Comparison of ENCODE assay signal across 8 mouse cellular contexts in genomic region chr19:27364521-27364931, GRCm38 (mm10). TPM values are rescaled to one million over a fixed set of nuclear protein-coding genes. Genes with fewer than 3 reads are reported as not detected.
DNase-seq lines count a peak whose midpoint lies in the region; ATAC-seq and TF ChIP-seq lines count a peak whose summit lies in the region.

No protein-coding gene starts in this region.

- no peak for ATAC-seq in embryonic facial prominence, embryonic 15.5 days (ENCODE audit: insufficient number of reproducible peaks, low FRiP score, low TSS enrichment, low read depth)
- ATAC-seq in heart, postnatal 0 days (ENCODE audit: insufficient read depth, low read depth) = peak; percentile 71
- ATAC-seq in midbrain, embryonic 11.5 days (ENCODE audit: low FRiP score) = peak; percentile 92

- H3K9ac ChIP-seq in embryonic facial prominence, embryonic 15.5 days = no peak overlapping the region
- no peak overlapping the region for H3K9ac ChIP-seq in heart, postnatal 0 days (replicated peaks; ENCODE audit: low read depth, low read length)
- no peak overlapping the region; the same call in 1 of the 2 replicates for H3K9ac ChIP-seq in midbrain, embryonic 11.5 days (ENCODE audit: low read length)

- peaks cover 3% of the 10 kb centered on the region; the same call in 1 of the 2 replicates for H3K27me3 ChIP-seq in embryonic facial prominence, embryonic 15.5 days
- no peaks in the 10 kb centered on the region for H3K27me3 ChIP-seq in heart, postnatal 0 days (ENCODE audit: control insufficient read depth, insufficient read depth, low read length)
- H3K27me3 ChIP-seq in midbrain, embryonic 11.5 days (ENCODE audit: control insufficient read depth, insufficient read depth, low read length) = no peaks in the 10 kb centered on the region

- no peak for TF ChIP-seq EP300 in heart, postnatal 0 days (IDR thresholded peaks at IDR 0.05; ENCODE audit: low read depth)

- no peak overlapping the region for H3K4me3 ChIP-seq in embryonic facial prominence, embryonic 15.5 days (replicated peaks)
- H3K4me3 ChIP-seq in heart, postnatal 0 days (ENCODE audit: low read depth, low read length) = peak overlapping the region; percentile 31
- no peak overlapping the region for H3K4me3 ChIP-seq in midbrain, embryonic 11.5 days (ENCODE audit: low read depth, low read length)

- no peak for TF ChIP-seq CTCF in heart, postnatal 0 days (IDR thresholded peaks at IDR 0.05; ENCODE audit: low read depth)

- no peaks in the 10 kb centered on the region for H3K4me1 ChIP-seq in embryonic facial prominence, embryonic 15.5 days
- no peaks in the 10 kb centered on the region for H3K4me1 ChIP-seq in heart, postnatal 0 days (ENCODE audit: control insufficient read depth, insufficient read depth)
- peaks cover 11% of the 10 kb centered on the region for H3K4me1 ChIP-seq in midbrain, embryonic 11.5 days (ENCODE audit: control insufficient read depth, insufficient read depth, low read length)

- WGBS in embryonic facial prominence, embryonic 15.5 days = 15% methylated on average over 8 of the region's 8 CpGs
- 13% methylated on average over 8 of the region's 8 CpGs for WGBS in heart, postnatal 0 days
- WGBS in midbrain, embryonic 11.5 days = 19% methylated on average over 8 of the region's 8 CpGs

- no peaks in the 10 kb centered on the region for H3K36me3 ChIP-seq in embryonic facial prominence, embryonic 15.5 days
- H3K36me3 ChIP-seq in heart, postnatal 0 days (replicated peaks; ENCODE audit: control insufficient read depth, insufficient read depth, low read length) = no peaks in the 10 kb centered on the region
- H3K36me3 ChIP-seq in midbrain, embryonic 11.5 days (ENCODE audit: control insufficient read depth, insufficient read depth, low read length) = no peaks in the 10 kb centered on the region

- H3K4me2 ChIP-seq in embryonic facial prominence, embryonic 15.5 days (replicated peaks) = peak overlapping the region; percentile 6; the same call in 1 of the 2 replicates
- peak overlapping the region; percentile 55 for H3K4me2 ChIP-seq in heart, postnatal 0 days (ENCODE audit: low read depth, low read length)
- H3K4me2 ChIP-seq in midbrain, embryonic 11.5 days = peak overlapping the region; percentile 27

- no peaks in the 10 kb centered on the region for H3K9me3 ChIP-seq in embryonic facial prominence, embryonic 15.5 days (replicated peaks)
- 0 out of 2 replicates have a peak, but pooled peaks cover 4% of the 10 kb centered on the region for H3K9me3 ChIP-seq in heart, postnatal 0 days (replicated peaks; ENCODE audit: control insufficient read depth, low read length)
- no peaks in the 10 kb centered on the region for H3K9me3 ChIP-seq in midbrain, embryonic 11.5 days (ENCODE audit: control insufficient read depth, low read length)

- peak; percentile 93 for DNase-seq in adrenal gland, adult 2 months
- peak; percentile 59 for DNase-seq in heart, postnatal 0 days (ENCODE audit: low spot score)
- peak; percentile 28 to 62 for DNase-seq in kidney, postnatal 25 days
- DNase-seq in midbrain, embryonic 11.5 days (ENCODE audit: low spot score, missing footprints) = peak; percentile 94
- DNase-seq in urinary bladder, postnatal 36 days (ENCODE audit: low spot score in 2 of 2) = peak; percentile 39 to 58
- DNase-seq in right cerebral cortex, adult 2 months (ENCODE audit: low spot score in 2 of 2) = no peak
- DNase-seq in layer of hippocampus, adult 9-10 months (ENCODE audit: low spot score) = no peak

- H3K27ac ChIP-seq in embryonic facial prominence, embryonic 15.5 days (replicated peaks) = no peak overlapping the region
- H3K27ac ChIP-seq in heart, postnatal 0 days (ENCODE audit: low read depth) = peak overlapping the region; percentile 46; the same call in 1 of the 2 replicates
- H3K27ac ChIP-seq in midbrain, embryonic 11.5 days (ENCODE audit: low read depth, low read length) = peak overlapping the region; percentile 7

RNA-seq across cellular contexts. Expression of gene Kcnv2, which starts 42.1 kb away (rescaled TPM):
- total RNA-seq in adrenal gland, adult 2 months (2021) = under 1 TPM in 1 of 2 experiments, not detected in 1; 0.06 TPM
- polyA plus RNA-seq in adrenal gland, adult 2 months (2012; rRNA removed) = not detected in 2 replicates
- polyA plus RNA-seq in embryonic facial prominence, embryonic 15.5 days (2015; fragmentation: Nextera tagmentation; extraction: Ambion mirVana) = not detected in 2 replicates
- total RNA-seq in heart, postnatal 0 days (2014; rRNA removed; ENCODE audit: low replicate concordance) = not detected in 2 replicates
- 0.03 and 0.04 TPM in 2 replicates for polyA plus RNA-seq in heart, postnatal 0 days (2015; fragmentation: Nextera tagmentation; extraction: Ambion mirVana)
- polyA plus RNA-seq in midbrain, embryonic 11.5 days (2014; fragmentation: Nextera tagmentation; extraction: Ambion mirVana) = 0.19 and 0.29 TPM in 2 replicates

Comparison
In these comparisons a context has a peak if more than half of its experiments do, and no peak if none do; other contexts are left out.
1. DNase-seq: peak in adrenal gland, adult 2 months (single experiment), heart, postnatal 0 days (single experiment), kidney, postnatal 25 days (2 of 2), midbrain, embryonic 11.5 days (single experiment) and urinary bladder, postnatal 36 days (2 of 2); none in right cerebral cortex, adult 2 months (0 of 2) and layer of hippocampus, adult 9-10 months (single experiment).
2. Peak in every context shown above with its lines, with median percentiles within 50 percentile points of each other: H3K4me2 ChIP-seq.